Mouse (Mus musculus): ENCODE data around the gene Rpp25l. TPM values are rescaled to one million over a fixed set of nuclear protein-coding genes. Genes with fewer than 3 reads are reported as not detected.

Gene Rpp25l
- total and polyA plus RNA-seq, 2 experiments, result 20.5 to 59.1 TPM

- under 1% methylated on average over 15 of the region's 15 CpGs for WGBS
These were observed 47.0 kb upstream of the Rpp25l start for GRCm38 (mm10) chr4:41760288-41760721.

GRCm38 (mm10) chr4:41759656-41760287 lies 46.4 kb upstream of the Rpp25l start:
- Histone ChIP-seq H3K27ac (replicated peaks; ENCODE audit: insufficient read depth, low read depth, low read length) (peak overlapping the region; percentile 96), H3K79me2 (ENCODE audit: control insufficient read depth, insufficient read depth, low read length) (peaks cover 6% of the 10 kb centered on the region; the same call in 1 of the 2 replicates), H3K27me3 (ENCODE audit: control insufficient read depth, insufficient read depth, low read length) (no peaks in the 10 kb centered on the region), H3K9ac (ENCODE audit: low read depth, low read length) (peak overlapping the region; percentile 76), H3K36me3 (ENCODE audit: control insufficient read depth, insufficient read depth, low read length) (no peaks in the 10 kb centered on the region; the same call in 1 of the 2 replicates), H3K4me3 (ENCODE audit: insufficient read depth, low read depth, low read length) (peak overlapping the region; percentile 24; the same call in 1 of the 2 replicates), H3K4me1 (ENCODE audit: control insufficient read depth, insufficient read depth, low read length) (peaks cover 38% of the 10 kb centered on the region)
- no peak for TF ChIP-seq POLR2A (IDR thresholded peaks at IDR 0.05; ENCODE audit: extremely low read depth, insufficient read depth, low read length)
- TF ChIP-seq CTCF (IDR thresholded peaks at IDR 0.05; ENCODE audit: low read depth, low read length), result no peak
- 13% methylated on average over 6 of the region's 6 CpGs for WGBS
- no peak for DNase-seq (ENCODE audit: extremely low read depth, low read depth, low spot score)

More at GRCm38 (mm10) chr4:41760288-41760721, 47.0 kb upstream of the Rpp25l start:
- H3K4me1 ChIP-seq (ENCODE audit: control insufficient read depth, insufficient read depth, low read length), result peaks cover 37% of the 10 kb centered on the region
- peak; percentile 94 for DNase-seq (ENCODE audit: extremely low read depth, low read depth, low spot score)
- no peaks in the 10 kb centered on the region; the same call in 1 of the 2 replicates for H3K36me3 ChIP-seq (ENCODE audit: control insufficient read depth, insufficient read depth, low read length)
- H3K9ac ChIP-seq (ENCODE audit: low read depth, low read length), result peak overlapping the region; percentile 76
- H3K79me2 ChIP-seq (ENCODE audit: control insufficient read depth, insufficient read depth, low read length), result peaks cover 6% of the 10 kb centered on the region; the same call in 1 of the 2 replicates
- H3K27ac ChIP-seq (replicated peaks; ENCODE audit: insufficient read depth, low read depth, low read length), result peak overlapping the region; percentile 96
- H3K27me3 ChIP-seq (ENCODE audit: control insufficient read depth, insufficient read depth, low read length), result no peaks in the 10 kb centered on the region
- 0 out of 2 replicates have a peak, but pooled peaks have one; percentile 2 for TF ChIP-seq CTCF (IDR thresholded peaks at IDR 0.05; ENCODE audit: low read depth, low read length)
- TF ChIP-seq POLR2A (IDR thresholded peaks at IDR 0.05; ENCODE audit: extremely low read depth, insufficient read depth, low read length), result peak; percentile 54
- peak overlapping the region; percentile 29 for H3K4me3 ChIP-seq (ENCODE audit: insufficient read depth, low read depth, low read length)

DNA sequence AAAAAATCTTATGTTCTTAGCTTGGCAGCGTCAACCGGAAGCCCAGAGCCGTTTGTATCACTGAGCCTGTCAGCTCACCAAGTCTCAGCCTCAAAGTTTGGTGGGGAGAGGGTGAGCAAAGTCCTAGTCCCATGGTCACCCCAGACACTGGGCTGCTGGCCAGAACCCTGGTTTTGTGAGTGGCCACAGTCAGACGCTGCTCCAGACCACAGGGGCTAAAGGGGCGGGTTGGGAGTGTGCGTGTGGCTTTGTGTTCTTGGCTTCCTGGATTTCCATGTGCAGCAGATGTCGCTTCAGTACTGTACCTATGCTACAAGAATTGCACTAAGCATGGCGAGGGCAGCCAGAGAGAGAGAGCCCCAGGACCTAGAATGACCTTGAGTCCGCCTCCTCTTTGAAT lies 45.9 kb upstream of the Rpp25l start:
- Histone ChIP-seq H3K27ac (replicated peaks; ENCODE audit: insufficient read depth, low read depth, low read length) (peak overlapping the region; percentile 96), H3K9ac (ENCODE audit: low read depth, low read length) (peak overlapping the region; percentile 55), H3K36me3 (ENCODE audit: control insufficient read depth, insufficient read depth, low read length) (no peaks in the 10 kb centered on the region; the same call in 1 of the 2 replicates), H3K4me3 (ENCODE audit: insufficient read depth, low read depth, low read length) (no peak overlapping the region), H3K27me3 (ENCODE audit: control insufficient read depth, insufficient read depth, low read length) (no peaks in the 10 kb centered on the region), H3K79me2 (ENCODE audit: control insufficient read depth, insufficient read depth, low read length) (peaks cover 6% of the 10 kb centered on the region; the same call in 1 of the 2 replicates), H3K4me1 (ENCODE audit: control insufficient read depth, insufficient read depth, low read length) (peaks cover 40% of the 10 kb centered on the region)
- DNase-seq (ENCODE audit: extremely low read depth, low read depth, low spot score), result peak; percentile 91
- WGBS, result 10% methylated on average over 9 of the region's 9 CpGs
- TF ChIP-seq CTCF (IDR thresholded peaks at IDR 0.05; ENCODE audit: low read depth, low read length), result peak; percentile 28
- TF ChIP-seq POLR2A (IDR thresholded peaks at IDR 0.05; ENCODE audit: extremely low read depth, insufficient read depth, low read length), result no peak

- no peaks in the 10 kb centered on the region; the same call in 1 of the 2 replicates for H3K36me3 ChIP-seq (ENCODE audit: control insufficient read depth, insufficient read depth, low read length)
- H3K4me3 ChIP-seq (ENCODE audit: insufficient read depth, low read depth, low read length), result no peak overlapping the region
- H3K9ac ChIP-seq (ENCODE audit: low read depth, low read length), result peak overlapping the region; percentile 48
- WGBS, result 81% methylated on average over 4 of the region's 4 CpGs
- peak overlapping the region; percentile 96 for H3K27ac ChIP-seq (replicated peaks; ENCODE audit: insufficient read depth, low read depth, low read length)
- peaks cover 6% of the 10 kb centered on the region; the same call in 1 of the 2 replicates for H3K79me2 ChIP-seq (ENCODE audit: control insufficient read depth, insufficient read depth, low read length)
- no peak for TF ChIP-seq CTCF (IDR thresholded peaks at IDR 0.05; ENCODE audit: low read depth, low read length)
- no peak for TF ChIP-seq POLR2A (IDR thresholded peaks at IDR 0.05; ENCODE audit: extremely low read depth, insufficient read depth, low read length)
- DNase-seq (ENCODE audit: extremely low read depth, low read depth, low spot score), result no peak
- no peaks in the 10 kb centered on the region for H3K27me3 ChIP-seq (ENCODE audit: control insufficient read depth, insufficient read depth, low read length)
- H3K4me1 ChIP-seq (ENCODE audit: control insufficient read depth, insufficient read depth, low read length), result peaks cover 40% of the 10 kb centered on the region
These were observed 45.4 kb upstream of the Rpp25l start for GRCm38 (mm10) chr4:41758701-41759100.

DNA sequence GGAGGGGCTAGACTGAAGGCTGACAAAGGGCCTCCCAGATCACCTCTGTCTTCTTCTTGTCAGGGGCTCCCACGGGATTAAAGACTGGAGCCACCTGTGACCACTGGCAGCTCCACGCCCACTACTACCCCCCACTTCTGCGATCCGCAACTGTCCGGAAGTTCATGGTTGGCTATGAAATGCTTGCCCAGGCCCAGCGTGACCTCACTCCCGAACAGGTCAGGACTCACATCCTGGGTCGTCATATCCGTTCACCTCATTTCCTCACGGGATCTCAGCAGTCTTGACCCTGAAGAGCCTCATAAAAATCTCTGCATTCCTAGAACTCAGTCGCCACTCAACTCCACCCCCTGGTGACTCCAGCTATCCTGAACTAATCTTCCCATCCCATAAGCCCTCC lies 44.7 kb upstream of the Rpp25l start:
- DNase-seq (ENCODE audit: extremely low read depth, low read depth, low spot score), result peak; percentile 70
- H3K9ac ChIP-seq (ENCODE audit: low read depth, low read length), result 0 out of 2 replicates have a peak overlapping the region, but pooled peaks have one; percentile 14
- peaks cover 40% of the 10 kb centered on the region for H3K4me1 ChIP-seq (ENCODE audit: control insufficient read depth, insufficient read depth, low read length)
- peak overlapping the region; percentile 96 for H3K27ac ChIP-seq (replicated peaks; ENCODE audit: insufficient read depth, low read depth, low read length)
- peaks cover 6% of the 10 kb centered on the region; the same call in 1 of the 2 replicates for H3K79me2 ChIP-seq (ENCODE audit: control insufficient read depth, insufficient read depth, low read length)
- H3K4me3 ChIP-seq (ENCODE audit: insufficient read depth, low read depth, low read length), result no peak overlapping the region
- 61% methylated on average over 11 of the region's 11 CpGs for WGBS
- H3K27me3 ChIP-seq (ENCODE audit: control insufficient read depth, insufficient read depth, low read length), result no peaks in the 10 kb centered on the region
- TF ChIP-seq CTCF (IDR thresholded peaks at IDR 0.05; ENCODE audit: low read depth, low read length), result no peak
- TF ChIP-seq POLR2A (IDR thresholded peaks at IDR 0.05; ENCODE audit: extremely low read depth, insufficient read depth, low read length), result no peak
- H3K36me3 ChIP-seq (ENCODE audit: control insufficient read depth, insufficient read depth, low read length), result no peaks in the 10 kb centered on the region; the same call in 1 of the 2 replicates

All from liver, adult 2 months (tissue).